Mouse (Mus musculus): ENCODE measurements around the gene Col26a1. TPM values are rescaled to one million over a fixed set of nuclear protein-coding genes. Genes with fewer than 3 reads are reported as not detected.
A peak's percentile ranks its signal among the peaks of the same experiment; 100 is the strongest.

Col26a1 gene
- polyA plus RNA-seq, 1 experiment: not detected

DNA sequence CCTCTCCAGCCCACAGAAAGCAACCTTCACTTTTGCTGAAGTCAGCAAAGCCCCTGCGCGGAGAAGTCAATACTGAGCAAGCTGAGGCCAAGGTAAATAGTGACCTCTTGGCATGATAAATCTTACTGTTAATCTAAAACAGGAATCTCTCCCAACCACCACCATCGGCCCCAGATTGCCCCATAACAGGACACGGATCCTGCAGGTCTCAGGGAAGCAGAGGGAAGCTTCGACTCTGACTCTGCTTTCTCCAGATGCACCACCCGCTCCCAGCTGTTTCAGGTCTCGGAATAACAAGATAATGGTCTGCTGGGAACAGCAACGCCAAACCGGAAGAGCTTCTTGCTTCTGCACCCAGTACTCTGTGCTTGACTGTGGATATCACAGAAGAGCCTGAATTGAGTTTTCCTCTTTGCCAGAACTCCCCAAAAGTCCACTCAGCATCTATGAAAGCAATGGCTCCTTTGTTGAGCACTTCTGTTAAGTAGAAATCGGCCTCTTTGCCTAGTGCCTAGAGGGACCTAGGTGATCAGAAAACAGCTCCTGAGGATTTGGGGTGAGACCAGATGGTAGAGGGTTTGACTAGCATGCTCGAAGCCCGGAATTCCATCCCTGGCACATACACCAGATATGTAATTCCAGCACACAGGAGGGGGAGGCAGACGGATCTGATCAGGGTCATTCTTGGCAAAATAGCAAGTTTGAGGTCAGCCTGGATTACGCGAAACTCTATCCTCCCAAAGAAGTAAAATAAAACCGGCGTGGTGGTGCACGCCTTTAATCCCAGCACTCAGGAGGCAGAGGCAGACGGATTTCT is 5.7 kb upstream of the Col26a1 start:
- no peak for TF ChIP-seq POLR2A (IDR thresholded peaks at IDR 0.05; ENCODE audit: borderline replicate concordance, control insufficient read depth, low read depth, low read length)
- WGBS: 66% methylated on average over 19 of the region's 19 CpGs
- no peaks in the 10 kb centered on the region for H3K4me1 ChIP-seq (ENCODE audit: control insufficient read depth, insufficient read depth, low read length)
- no peak overlapping the region for H3K4me3 ChIP-seq (replicated peaks; ENCODE audit: control insufficient read depth, low read depth, low read length)
- H3K27ac ChIP-seq (ENCODE audit: control insufficient read depth, insufficient read depth, low read depth, low read length, poor library complexity): no peak overlapping the region

- no peaks in the 10 kb centered on the region for H3K4me1 ChIP-seq (ENCODE audit: control insufficient read depth, insufficient read depth, low read length)
- H3K4me3 ChIP-seq (replicated peaks; ENCODE audit: control insufficient read depth, low read depth, low read length): no peak overlapping the region
- WGBS: 72% methylated on average over 7 of the region's 7 CpGs
- H3K27ac ChIP-seq (ENCODE audit: control insufficient read depth, insufficient read depth, low read depth, low read length, poor library complexity): no peak overlapping the region
- TF ChIP-seq CTCF (IDR thresholded peaks at IDR 0.05; ENCODE audit: control insufficient read depth, insufficient read depth, low read length) (no peak), POLR2A (IDR thresholded peaks at IDR 0.05; ENCODE audit: borderline replicate concordance, control insufficient read depth, low read depth, low read length) (no peak)
Observed at GRCm38 (mm10) chr5:136886957-136887356, 3.9 kb upstream of the Col26a1 start.

GRCm38 (mm10) chr5:136882055-136882787 is 788 bp downstream of the Col26a1 start:
- WGBS: 6% methylated on average over 47 of the region's 47 CpGs
- H3K4me3 ChIP-seq (replicated peaks; ENCODE audit: control insufficient read depth, low read depth, low read length): no peak overlapping the region
- no peak overlapping the region for H3K27ac ChIP-seq (ENCODE audit: control insufficient read depth, insufficient read depth, low read depth, low read length, poor library complexity)
- no peaks in the 10 kb centered on the region for H3K4me1 ChIP-seq (ENCODE audit: control insufficient read depth, insufficient read depth, low read length)
- TF ChIP-seq CTCF (IDR thresholded peaks at IDR 0.05; ENCODE audit: control insufficient read depth, insufficient read depth, low read length) (no peak), POLR2A (IDR thresholded peaks at IDR 0.05; ENCODE audit: borderline replicate concordance, control insufficient read depth, low read depth, low read length) (no peak)

GRCm38 (mm10) chr5:136881380-136882009 is 1.5 kb downstream of the Col26a1 start:
- 7% methylated on average over 39 of the region's 39 CpGs for WGBS
- H3K27ac ChIP-seq (ENCODE audit: control insufficient read depth, insufficient read depth, low read depth, low read length, poor library complexity): no peak overlapping the region
- no peak overlapping the region for H3K4me3 ChIP-seq (replicated peaks; ENCODE audit: control insufficient read depth, low read depth, low read length)
- no peaks in the 10 kb centered on the region for H3K4me1 ChIP-seq (ENCODE audit: control insufficient read depth, insufficient read depth, low read length)
- TF ChIP-seq CTCF (IDR thresholded peaks at IDR 0.05; ENCODE audit: control insufficient read depth, insufficient read depth, low read length) (peak; percentile 89), POLR2A (IDR thresholded peaks at IDR 0.05; ENCODE audit: borderline replicate concordance, control insufficient read depth, low read depth, low read length) (no peak)

DNA sequence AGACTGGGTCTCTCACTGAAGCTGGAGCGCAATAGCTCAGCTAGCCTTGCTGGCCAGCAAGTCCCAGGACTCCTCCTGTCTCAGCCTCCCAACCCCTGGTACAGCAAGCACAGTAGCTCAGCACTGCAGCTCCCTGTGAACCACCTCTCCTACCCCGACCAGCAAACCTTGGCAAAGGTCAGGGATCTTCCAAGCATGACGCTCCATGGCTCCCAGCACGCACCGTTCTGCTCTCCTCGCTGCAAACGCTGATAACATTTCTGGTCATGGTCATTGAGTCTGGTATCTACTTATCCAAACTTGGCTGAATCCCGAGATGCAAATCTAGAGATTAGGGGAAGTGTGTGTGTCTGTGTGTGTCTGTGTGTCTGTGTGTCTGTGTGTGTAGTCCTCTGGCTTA is 2.9 kb downstream of the Col26a1 start:
- Histone ChIP-seq H3K4me3 (replicated peaks; ENCODE audit: control insufficient read depth, low read depth, low read length) (no peak overlapping the region), H3K27ac (ENCODE audit: control insufficient read depth, insufficient read depth, low read depth, low read length, poor library complexity) (no peak overlapping the region), H3K4me1 (ENCODE audit: control insufficient read depth, insufficient read depth, low read length) (no peaks in the 10 kb centered on the region)
- TF ChIP-seq POLR2A (IDR thresholded peaks at IDR 0.05; ENCODE audit: borderline replicate concordance, control insufficient read depth, low read depth, low read length) (no peak), CTCF (IDR thresholded peaks at IDR 0.05; ENCODE audit: control insufficient read depth, insufficient read depth, low read length) (no peak)
- WGBS: 84% methylated on average over 8 of the region's 8 CpGs

- no peak overlapping the region for H3K27ac ChIP-seq (ENCODE audit: control insufficient read depth, insufficient read depth, low read depth, low read length, poor library complexity)
- H3K4me1 ChIP-seq (ENCODE audit: control insufficient read depth, insufficient read depth, low read length): no peaks in the 10 kb centered on the region; the same call in 1 of the 2 replicates
- H3K4me3 ChIP-seq (replicated peaks; ENCODE audit: control insufficient read depth, low read depth, low read length): no peak overlapping the region
- no peak for TF ChIP-seq CTCF (IDR thresholded peaks at IDR 0.05; ENCODE audit: control insufficient read depth, insufficient read depth, low read length)
- no peak for TF ChIP-seq POLR2A (IDR thresholded peaks at IDR 0.05; ENCODE audit: borderline replicate concordance, control insufficient read depth, low read depth, low read length)
- 80% methylated on average over 10 of the region's 10 CpGs for WGBS
Observed at GRCm38 (mm10) chr5:136874271-136874670, 8.7 kb downstream of the Col26a1 start.

DNA sequence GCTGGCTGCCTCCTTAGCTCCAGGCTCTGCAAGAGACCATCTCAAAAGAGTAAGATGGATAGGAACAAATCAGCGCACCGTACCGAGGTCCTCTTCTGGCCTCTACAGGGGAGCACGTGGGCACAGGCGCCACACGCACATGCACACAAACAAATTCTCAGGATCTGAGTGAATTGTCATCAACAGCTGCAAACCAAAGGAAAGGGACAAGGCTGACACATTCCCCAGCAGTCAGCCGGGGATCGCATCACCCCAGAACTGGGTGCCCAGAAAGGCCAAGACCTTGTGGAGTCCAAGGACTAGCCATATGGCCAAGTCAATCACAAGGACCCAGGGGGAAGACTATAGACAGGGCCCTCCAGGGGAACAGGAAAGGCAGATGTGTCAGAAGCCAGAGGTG is 10.6 kb downstream of the Col26a1 start:
- Histone ChIP-seq H3K27ac (ENCODE audit: control insufficient read depth, insufficient read depth, low read depth, low read length, poor library complexity) (no peak overlapping the region), H3K4me1 (ENCODE audit: control insufficient read depth, insufficient read depth, low read length) (peaks cover 2% of the 10 kb centered on the region), H3K4me3 (replicated peaks; ENCODE audit: control insufficient read depth, low read depth, low read length) (no peak overlapping the region)
- TF ChIP-seq CTCF (IDR thresholded peaks at IDR 0.05; ENCODE audit: control insufficient read depth, insufficient read depth, low read length) (no peak), POLR2A (IDR thresholded peaks at IDR 0.05; ENCODE audit: borderline replicate concordance, control insufficient read depth, low read depth, low read length) (no peak)
- 89% methylated on average over 8 of the region's 8 CpGs for WGBS

DNA sequence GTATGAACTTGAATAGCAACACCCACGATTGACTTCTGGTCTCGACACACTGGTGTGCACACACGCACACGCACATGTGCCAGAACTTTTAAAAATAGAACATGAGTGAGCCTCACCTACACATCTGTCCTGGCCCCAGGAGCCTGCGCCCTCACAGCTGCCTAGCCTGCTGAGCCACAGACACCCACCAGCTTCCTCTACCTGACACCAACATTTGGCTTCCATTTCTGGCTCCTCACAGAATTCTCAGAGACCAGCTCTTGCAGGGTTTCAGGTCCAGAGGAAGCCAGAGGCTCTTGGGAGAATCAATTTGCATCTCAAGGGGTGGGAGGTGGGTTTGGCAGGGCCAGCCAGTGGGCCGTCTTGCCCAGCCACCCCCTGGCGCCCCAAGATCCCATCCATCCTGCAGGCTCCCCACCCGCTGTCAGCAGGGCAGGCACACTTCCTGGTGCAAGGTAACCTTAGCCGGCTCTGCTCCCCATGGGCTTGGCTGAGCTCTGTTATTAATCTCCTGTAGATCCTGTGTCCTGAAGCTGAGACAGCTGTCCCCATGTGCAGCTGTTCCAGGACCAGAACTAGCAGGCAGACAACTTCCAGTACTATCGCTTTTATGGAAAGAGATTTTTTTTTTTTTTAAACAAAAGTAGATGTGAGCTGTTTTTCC is 13.4 kb downstream of the Col26a1 start:
- WGBS: 37% methylated on average over 10 of the region's 10 CpGs
- TF ChIP-seq CTCF (IDR thresholded peaks at IDR 0.05; ENCODE audit: control insufficient read depth, insufficient read depth, low read length): no peak
- no peak for TF ChIP-seq POLR2A (IDR thresholded peaks at IDR 0.05; ENCODE audit: borderline replicate concordance, control insufficient read depth, low read depth, low read length)
- H3K4me3 ChIP-seq (replicated peaks; ENCODE audit: control insufficient read depth, low read depth, low read length): no peak overlapping the region
- peak overlapping the region; percentile 12 for H3K27ac ChIP-seq (ENCODE audit: control insufficient read depth, insufficient read depth, low read depth, low read length, poor library complexity)
- peaks cover 2% of the 10 kb centered on the region for H3K4me1 ChIP-seq (ENCODE audit: control insufficient read depth, insufficient read depth, low read length)

Measured in bone marrow, adult 2 months (tissue).